Mouse (Mus musculus) kidney, embryonic 16.5 days (tissue): ENCODE results near the gene Ubr2. TPM values are rescaled to one million over a fixed set of nuclear protein-coding genes. Genes with fewer than 3 reads are reported as not detected.

ENCODE experiments used
- ATAC-seq: fragments of 200-750 bp; cut with Nextera tagmentation; 2 replicates; pipeline ENCODE4 v1.8.0; 2017; ENCODE audit warnings: moderate TSS enrichment; ENCODE audit not compliant: low FRiP score, low TSS enrichment
- H3K27ac ChIP-seq: fragments of 300-500 bp; sonication (generic); 2 replicates; pipeline ENCODE4 v1.5.1; 2014; ENCODE audit warnings: low read length
- H3K27me3 ChIP-seq: fragments of 300-500 bp; sonication (generic); 2 replicates; pipeline ENCODE4 v1.6.1; 2014; ENCODE audit warnings: low read length, control low read depth, mixed read lengths; ENCODE audit not compliant: insufficient read depth
- H3K36me3 ChIP-seq: fragments of 300-500 bp; sonication (generic); 2 replicates; pipeline ENCODE4 v1.6.1; 2014; ENCODE audit warnings: low read length, control low read depth, mixed read lengths; ENCODE audit not compliant: insufficient read depth
- H3K4me1 ChIP-seq: fragments of 300-500 bp; sonication (generic); 2 replicates; pipeline ENCODE4 v1.6.1; 2014; ENCODE audit warnings: low read length, control low read depth, mixed read lengths; ENCODE audit not compliant: insufficient read depth
- H3K4me2 ChIP-seq: fragments of 300-500 bp; sonication (generic); replicated peaks from 2 replicates; pipeline ENCODE4 v1.6.1; 2014; ENCODE audit warnings: low read depth, low read length
- H3K4me3 ChIP-seq: fragments of 300-500 bp; sonication (generic); 2 replicates; pipeline ENCODE4 v1.5.1; 2014; ENCODE audit warnings: mild to moderate bottlenecking, low read length
- H3K9ac ChIP-seq: fragments of 300-500 bp; sonication (generic); replicated peaks from 2 replicates; pipeline ENCODE4 v1.6.1; 2014; ENCODE audit warnings: low read length
- H3K9me3 ChIP-seq: fragments of 300-500 bp; sonication (generic); 2 replicates; pipeline ENCODE4 v1.6.1; 2016; ENCODE audit warnings: low read length, control low read depth
- WGBS: fragments of 180-500 bp; shearing (Covaris S2); extraction: QIAGEN DNeasy Blood & Tissue Kit; methylation state at CpG from one replicate; pipeline ENCODE4 v1.1.7; 2014; 5-methylcytosine and 5-hydroxymethylcytosine counted together
- polyA plus RNA-seq: library from polyadenylated mRNA; unstranded; fragments of >200 nt; fragmentation: Nextera tagmentation; extraction: Ambion mirVana; gene quantifications from 2 replicates; pipeline ENCODE4 v1.2.1, GENCODE M21; 2015

Gene Ubr2
- polyA plus RNA-seq, 1 experiment from 2014 or later, result 19.9 TPM

DNA sequence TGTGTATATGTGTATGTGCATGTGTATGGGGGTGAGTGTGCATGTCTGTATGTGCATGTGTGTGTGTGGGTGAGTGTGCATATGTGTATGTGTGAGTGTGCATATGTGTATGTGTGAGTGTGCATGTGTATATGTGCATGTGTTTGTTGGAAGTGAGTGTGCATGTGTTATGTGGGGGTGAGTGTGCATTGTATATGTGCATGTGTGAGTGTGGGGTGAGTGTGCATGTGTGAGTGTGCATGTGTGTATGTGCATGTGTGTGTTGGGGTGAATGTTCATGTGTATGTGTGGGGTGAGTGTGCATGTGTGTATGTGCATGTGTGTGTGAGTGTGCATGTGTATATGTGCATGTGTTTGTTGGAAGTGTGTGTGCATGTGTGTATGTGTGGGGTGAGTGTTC lies 24.2 kb upstream of the Ubr2 start:
- ATAC-seq, result no peak
- no peak overlapping the region for H3K4me3 ChIP-seq

DNA sequence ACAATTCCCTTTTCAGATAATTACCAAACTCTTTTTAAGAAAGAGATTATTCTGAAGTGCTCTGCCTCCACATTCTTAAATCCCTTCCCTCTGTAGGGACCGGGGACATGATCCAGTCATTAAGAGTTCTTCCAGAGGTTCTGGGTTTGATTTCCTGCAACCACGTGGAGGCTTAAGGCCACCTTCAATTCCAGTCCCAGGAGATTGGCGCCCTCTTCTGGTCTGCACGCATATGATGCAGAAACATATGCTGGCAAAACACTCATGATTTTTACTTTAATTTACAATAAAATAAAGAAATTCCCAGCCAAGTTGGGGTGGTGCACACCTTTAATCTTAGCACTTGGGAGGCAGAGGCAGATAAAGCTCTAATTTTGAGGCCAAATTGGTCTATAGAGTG lies 23.3 kb upstream of the Ubr2 start:
- H3K27me3 ChIP-seq, result no peaks in the 10 kb centered on the region
- ATAC-seq, result no peak
- no peaks in the 10 kb centered on the region for H3K4me1 ChIP-seq
- no peak overlapping the region for H3K9ac ChIP-seq
- no peaks in the 10 kb centered on the region for H3K9me3 ChIP-seq
- no peak overlapping the region for H3K4me2 ChIP-seq
- no peaks in the 10 kb centered on the region for H3K36me3 ChIP-seq
- no peak overlapping the region for H3K27ac ChIP-seq
- no peak overlapping the region for H3K4me3 ChIP-seq
- 0% methylated on average over 4 of the region's 4 CpGs for WGBS

More for the DNA sequence above, 24.2 kb upstream of the Ubr2 start:
- Histone ChIP-seq H3K9me3 (no peaks in the 10 kb centered on the region), H3K4me2 (no peak overlapping the region), H3K9ac (no peak overlapping the region), H3K4me1 (peaks cover 6% of the 10 kb centered on the region), H3K27ac (no peak overlapping the region), H3K27me3 (no peaks in the 10 kb centered on the region), H3K36me3 (no peaks in the 10 kb centered on the region)

DNA sequence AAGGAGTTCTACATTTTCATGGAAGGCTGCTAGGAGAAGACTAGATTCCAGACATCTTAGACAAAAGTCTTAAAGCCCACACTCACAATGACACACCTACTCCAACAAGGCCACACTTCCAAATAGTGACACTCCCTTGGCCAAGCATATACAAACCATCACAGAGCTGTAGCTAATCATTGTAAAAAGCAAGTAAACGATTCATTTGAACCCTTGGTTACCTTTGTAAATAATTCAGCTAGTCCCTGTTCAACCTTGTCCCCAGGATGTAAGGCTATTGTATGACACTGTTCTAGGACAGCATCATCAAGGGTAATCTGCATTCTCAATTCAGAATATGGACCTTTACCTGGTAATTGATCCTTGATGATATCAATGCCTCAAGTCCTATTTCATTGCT lies 14.4 kb upstream of the Ubr2 start:
- no peak overlapping the region for H3K27ac ChIP-seq
- 73% methylated on average over 1 of the region's 1 CpGs for WGBS

DNA sequence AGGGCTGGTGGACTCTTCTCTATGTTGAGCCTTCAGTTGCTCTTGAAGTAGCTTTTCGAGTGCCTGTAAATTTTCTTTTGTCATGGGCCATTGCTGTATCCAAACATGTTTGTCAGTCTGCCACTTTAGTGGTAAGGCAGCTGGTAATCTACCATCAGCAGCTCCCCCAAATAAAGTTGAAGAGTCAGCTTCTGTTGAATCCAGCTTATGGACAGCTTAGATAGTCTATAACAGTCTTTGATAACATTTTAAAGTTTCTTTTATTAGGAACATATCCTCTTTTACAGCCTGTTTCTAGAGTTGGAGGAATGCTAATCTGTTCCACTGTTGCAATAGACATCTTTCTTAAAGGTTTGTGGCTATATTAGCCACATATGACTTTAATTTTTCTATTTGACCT lies 13.0 kb upstream of the Ubr2 start:
- no peak overlapping the region for H3K27ac ChIP-seq
- H3K4me1 ChIP-seq, result no peaks in the 10 kb centered on the region
- H3K4me2 ChIP-seq, result no peak overlapping the region
- no peaks in the 10 kb centered on the region for H3K9me3 ChIP-seq
- H3K27me3 ChIP-seq, result no peaks in the 10 kb centered on the region
- no peak overlapping the region for H3K9ac ChIP-seq
- H3K36me3 ChIP-seq, result no peaks in the 10 kb centered on the region
- no peak overlapping the region for H3K4me3 ChIP-seq
- no peak for ATAC-seq
- WGBS, result 39% methylated on average over 1 of the region's 1 CpGs

More for the DNA sequence above, 14.4 kb upstream of the Ubr2 start:
- Histone ChIP-seq H3K4me2 (no peak overlapping the region), H3K9me3 (no peaks in the 10 kb centered on the region), H3K36me3 (no peaks in the 10 kb centered on the region), H3K4me1 (no peaks in the 10 kb centered on the region), H3K4me3 (no peak overlapping the region), H3K9ac (no peak overlapping the region), H3K27me3 (no peaks in the 10 kb centered on the region)
- no peak; the same call in 1 of the 2 replicates for ATAC-seq

DNA sequence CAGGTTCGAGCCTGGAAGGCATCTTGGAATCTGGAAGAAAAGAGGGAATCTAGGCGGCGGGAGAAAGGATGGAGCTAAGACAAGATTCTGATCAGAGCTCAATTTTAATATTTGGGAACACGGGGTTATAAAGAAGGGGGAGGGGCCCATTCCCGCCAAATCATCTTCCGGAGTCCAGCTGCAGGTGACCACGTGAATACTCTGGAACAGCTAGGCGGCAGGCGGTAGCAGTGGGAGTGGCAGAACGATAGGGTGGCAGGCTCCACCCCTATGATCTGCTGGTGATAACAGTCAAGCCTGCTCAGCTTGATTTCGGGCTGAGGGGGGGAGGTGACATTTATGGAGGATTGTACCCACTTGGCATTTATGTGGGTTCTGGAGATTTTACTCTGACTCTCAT lies 2.5 kb upstream of the Ubr2 start:
- no peak overlapping the region for H3K4me2 ChIP-seq
- peaks cover 11% of the 10 kb centered on the region for H3K4me1 ChIP-seq
- no peaks in the 10 kb centered on the region for H3K9me3 ChIP-seq
- H3K4me3 ChIP-seq, result no peak overlapping the region
- 39% methylated on average over 11 of the region's 11 CpGs for WGBS
- no peak overlapping the region for H3K27ac ChIP-seq
- no peaks in the 10 kb centered on the region for H3K36me3 ChIP-seq
- no peaks in the 10 kb centered on the region for H3K27me3 ChIP-seq
- no peak for ATAC-seq
- no peak overlapping the region for H3K9ac ChIP-seq

DNA sequence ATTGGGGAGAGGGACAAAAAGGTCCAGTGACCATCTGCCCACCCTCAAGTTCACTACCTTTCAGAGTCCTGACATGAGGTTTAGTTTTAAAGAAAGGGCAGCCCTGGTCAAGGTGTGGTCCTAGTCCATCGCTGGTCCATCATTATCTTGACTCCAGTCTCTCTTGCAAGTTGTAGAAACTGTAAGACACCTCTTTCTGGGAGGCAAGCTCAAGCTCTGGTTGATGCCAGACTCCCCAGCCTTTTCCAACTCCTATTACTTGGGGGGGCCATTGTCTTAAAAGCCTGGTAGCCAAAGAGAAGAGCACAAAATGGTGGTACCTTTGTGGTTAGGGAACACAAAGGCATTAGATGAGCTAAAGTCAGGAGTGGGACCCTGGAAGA lies 1.3 kb upstream of the Ubr2 start:
- ATAC-seq, result no peak
- Histone ChIP-seq H3K9me3 (no peaks in the 10 kb centered on the region), H3K36me3 (0 out of 2 replicates have a peak, but pooled peaks cover 7% of the 10 kb centered on the region), H3K9ac (no peak overlapping the region), H3K4me1 (peaks cover 20% of the 10 kb centered on the region), H3K27ac (no peak overlapping the region), H3K4me2 (no peak overlapping the region), H3K27me3 (no peaks in the 10 kb centered on the region), H3K4me3 (no peak overlapping the region)
- 92% methylated on average over 1 of the region's 1 CpGs for WGBS

DNA sequence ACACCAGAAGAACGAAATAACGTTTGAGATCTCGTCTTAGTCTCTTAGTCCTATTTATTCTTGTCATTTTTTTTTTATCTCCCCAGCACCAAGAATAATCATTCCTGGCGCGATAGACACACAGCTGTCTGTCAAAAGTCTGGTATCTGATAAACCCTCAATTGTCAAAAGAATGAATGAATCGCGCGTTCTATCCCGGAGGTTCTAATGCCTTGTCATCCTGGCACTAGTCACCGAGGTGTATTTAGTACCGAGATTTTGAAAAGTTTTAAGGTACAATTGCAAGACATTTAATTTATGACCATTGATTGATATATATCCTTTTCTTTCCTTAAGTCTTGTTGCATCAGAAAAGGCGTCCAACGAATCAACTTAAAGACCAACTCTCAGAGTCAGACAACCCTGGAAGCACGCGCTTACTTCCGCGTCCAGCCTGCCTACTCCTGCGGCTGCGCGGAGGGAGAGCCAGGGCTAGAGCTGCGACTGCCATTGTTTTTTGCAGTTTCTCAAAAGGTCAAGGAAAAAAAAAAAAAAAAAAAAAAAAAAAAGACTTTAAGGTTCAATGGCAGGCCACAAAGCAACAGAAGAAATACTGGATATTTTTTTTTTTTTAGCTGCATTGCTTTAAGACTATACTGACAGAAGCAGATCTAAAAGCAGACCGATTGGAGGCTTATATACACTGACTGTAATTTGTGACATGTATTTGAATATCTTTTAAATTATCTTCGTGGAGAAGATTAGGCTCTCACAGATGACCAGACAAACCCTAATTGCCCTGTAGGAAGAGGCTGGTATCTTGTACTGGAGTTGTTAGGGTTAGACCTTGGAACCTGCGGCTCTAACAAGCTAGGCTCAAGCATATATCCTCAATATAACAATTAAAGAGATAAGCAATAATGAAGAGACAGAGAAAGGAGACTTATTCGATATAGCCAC lies 635 bp upstream of the Ubr2 start:
- peak overlapping the region; percentile 77 for H3K4me2 ChIP-seq
- peaks cover 27% of the 10 kb centered on the region for H3K4me1 ChIP-seq
- H3K27me3 ChIP-seq, result no peaks in the 10 kb centered on the region
- H3K9me3 ChIP-seq, result no peaks in the 10 kb centered on the region
- H3K4me3 ChIP-seq, result peak overlapping the region; percentile 94
- 11% methylated on average over 25 of the region's 25 CpGs for WGBS
- peak overlapping the region; percentile 97; the same call in 1 of the 2 replicates for H3K9ac ChIP-seq
- 0 out of 2 replicates have a peak, but pooled peaks cover 7% of the 10 kb centered on the region for H3K36me3 ChIP-seq
- H3K27ac ChIP-seq, result peak overlapping the region; percentile 98
- ATAC-seq, result peak; percentile 70; the same call in 1 of the 2 replicates

DNA sequence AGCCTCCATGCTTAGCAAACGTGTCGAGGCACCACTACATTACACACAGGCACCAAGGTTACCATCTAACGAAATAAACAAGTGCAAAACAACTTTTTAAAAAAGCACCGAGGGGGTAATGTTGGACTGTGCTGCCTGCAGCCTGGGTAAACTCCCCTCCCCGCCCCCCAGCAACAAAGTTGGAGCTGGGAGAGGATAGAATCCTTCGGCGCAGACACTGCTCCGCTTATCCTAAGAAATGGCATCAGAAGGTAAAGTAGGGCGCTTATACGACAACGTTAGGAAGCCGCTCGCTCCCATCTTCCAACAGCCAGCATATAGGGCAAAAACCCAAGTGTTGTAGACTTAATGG lies 834 bp downstream of the Ubr2 start:
- ATAC-seq, result no peak
- Histone ChIP-seq H3K36me3 (0 out of 2 replicates have a peak, but pooled peaks cover 7% of the 10 kb centered on the region), H3K4me3 (peak overlapping the region; percentile 94), H3K27ac (peak overlapping the region; percentile 98), H3K9ac (peak overlapping the region; percentile 97), H3K27me3 (no peaks in the 10 kb centered on the region), H3K4me2 (peak overlapping the region; percentile 77), H3K9me3 (no peaks in the 10 kb centered on the region), H3K4me1 (peaks cover 33% of the 10 kb centered on the region)
- WGBS, result 0% methylated on average over 13 of the region's 13 CpGs

DNA sequence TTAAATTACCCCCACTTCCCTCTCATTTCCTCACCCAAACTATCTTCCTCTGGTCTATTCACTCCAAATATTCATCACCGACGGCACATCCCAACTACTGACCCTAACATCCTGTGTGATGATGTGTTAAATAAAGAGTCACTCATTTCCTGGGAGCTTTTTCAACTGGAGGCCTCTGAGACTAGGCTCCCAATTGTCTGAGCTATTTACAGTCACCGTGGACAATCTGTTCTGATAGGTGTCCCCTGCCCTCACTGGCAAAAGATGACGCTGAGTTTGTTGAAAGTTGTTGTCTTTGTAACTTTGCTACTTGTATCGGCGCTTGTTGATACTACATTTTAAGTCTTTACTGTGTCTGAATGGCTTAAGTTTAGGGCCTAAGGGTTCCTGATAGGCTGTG lies 1.3 kb downstream of the Ubr2 start:
- peak overlapping the region; percentile 94 for H3K4me3 ChIP-seq
- no peak for ATAC-seq
- H3K4me2 ChIP-seq, result peak overlapping the region; percentile 77
- WGBS, result 6% methylated on average over 6 of the region's 6 CpGs
- peaks cover 33% of the 10 kb centered on the region for H3K4me1 ChIP-seq
- peak overlapping the region; percentile 98; the same call in 1 of the 2 replicates for H3K27ac ChIP-seq
- H3K9ac ChIP-seq, result peak overlapping the region; percentile 97
- no peaks in the 10 kb centered on the region for H3K27me3 ChIP-seq
- H3K36me3 ChIP-seq, result 0 out of 2 replicates have a peak, but pooled peaks cover 7% of the 10 kb centered on the region
- H3K9me3 ChIP-seq, result no peaks in the 10 kb centered on the region

DNA sequence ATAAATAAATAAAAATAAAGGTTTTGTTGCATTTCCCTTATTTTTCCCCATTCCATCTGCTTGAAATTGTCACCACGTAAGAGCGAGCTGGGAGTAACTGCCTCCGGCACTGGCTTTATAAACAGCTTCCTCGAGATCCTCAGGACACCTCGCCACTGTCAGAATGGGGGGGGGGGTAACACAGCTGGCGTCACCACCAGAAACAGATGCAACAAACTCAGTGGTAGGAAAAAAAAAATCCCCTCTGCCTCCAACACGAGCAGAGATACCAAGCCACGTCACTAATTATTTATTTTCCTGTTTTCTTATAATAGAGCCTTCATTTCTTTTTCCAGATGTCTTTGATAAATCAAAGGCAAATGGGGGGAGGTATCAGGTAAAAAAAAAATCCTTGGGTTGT lies 1.9 kb downstream of the Ubr2 start:
- Histone ChIP-seq H3K36me3 (0 out of 2 replicates have a peak, but pooled peaks cover 7% of the 10 kb centered on the region), H3K4me3 (peak overlapping the region; percentile 94), H3K9ac (no peak overlapping the region), H3K27ac (no peak overlapping the region), H3K4me1 (peaks cover 33% of the 10 kb centered on the region), H3K9me3 (no peaks in the 10 kb centered on the region), H3K4me2 (peak overlapping the region; percentile 77), H3K27me3 (no peaks in the 10 kb centered on the region)
- ATAC-seq, result no peak
- 30% methylated on average over 8 of the region's 8 CpGs for WGBS
